Mouse (Mus musculus) kidney, adult 10 weeks (tissue): Measurements from ENCODE around the gene Xlr3b. TPM values are rescaled to one million over a fixed set of nuclear protein-coding genes. Genes with fewer than 3 reads are reported as not detected.

ENCODE experiments used
- polyA plus RNA-seq: library from polyadenylated mRNA; stranded (reverse); fragments of 350-450 nt; fragmentation: Illumina TruSeq; extraction: RNeasy Lipid Tissue Mini Kit (QIAGEN cat#74804); gene quantifications from one replicate; pipeline ENCODE4 v1.2.3, GENCODE M21; 2014; ENCODE audit warnings: low read depth, low replicate concordance

The Xlr3b gene
- polyA plus RNA-seq = 5.6 TPM

DNA sequence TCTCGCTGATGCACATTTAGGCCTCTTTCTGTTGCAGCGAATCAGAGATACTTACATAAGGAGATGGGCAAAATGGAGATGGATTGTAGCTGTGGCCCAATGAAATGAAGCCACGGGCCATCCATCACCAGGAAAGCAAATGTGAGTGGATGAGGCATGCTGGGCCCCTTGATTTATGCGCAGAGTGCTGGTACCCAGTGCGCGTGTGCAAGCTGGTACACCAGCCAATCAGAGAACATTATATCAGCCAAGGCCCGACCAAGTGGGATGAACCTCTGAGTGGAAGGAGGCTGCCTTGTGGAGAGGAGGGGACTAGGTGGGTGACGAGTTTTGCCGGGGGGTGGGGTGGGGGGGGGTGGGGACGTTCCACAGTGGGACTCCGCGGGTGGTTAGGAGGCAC lies at the start of gene Xlr3b:
Xlr3b (plus strand) TSS at position 274 of the 400 bp plus-strand sequence.

DNA sequence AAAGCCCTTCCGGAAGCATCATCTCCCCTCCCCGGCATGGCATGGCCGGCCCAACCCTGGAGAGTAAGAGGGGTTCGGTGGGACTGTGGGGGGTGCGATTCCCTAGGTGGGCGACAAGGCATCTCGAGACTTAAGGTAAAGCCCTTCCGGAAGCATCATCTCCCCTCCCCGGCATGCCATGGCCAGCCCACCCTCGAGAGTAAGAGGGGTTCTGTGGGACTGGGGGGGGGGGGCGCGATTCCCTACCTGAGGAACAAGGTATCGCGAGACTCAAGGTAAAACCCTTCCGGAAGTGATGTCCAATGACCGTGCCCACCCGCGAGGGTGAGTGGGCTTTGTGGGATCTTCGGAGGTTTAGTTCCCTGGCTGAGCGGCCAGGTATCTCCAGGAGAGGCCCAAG lies 43.5 kb upstream of the Xlr3b start, which contains the start of gene Xlr5b:
Xlr5b (plus strand) TSS at position 301 of the 400 bp plus-strand sequence.

GRCm38 (mm10) chrX:73149350-73149749 lies 42.7 kb upstream of the Xlr3b start, which contains the start of gene DXBay18:
TSS of gene DXBay18 (minus strand) at chrX:73149450.

DNA sequence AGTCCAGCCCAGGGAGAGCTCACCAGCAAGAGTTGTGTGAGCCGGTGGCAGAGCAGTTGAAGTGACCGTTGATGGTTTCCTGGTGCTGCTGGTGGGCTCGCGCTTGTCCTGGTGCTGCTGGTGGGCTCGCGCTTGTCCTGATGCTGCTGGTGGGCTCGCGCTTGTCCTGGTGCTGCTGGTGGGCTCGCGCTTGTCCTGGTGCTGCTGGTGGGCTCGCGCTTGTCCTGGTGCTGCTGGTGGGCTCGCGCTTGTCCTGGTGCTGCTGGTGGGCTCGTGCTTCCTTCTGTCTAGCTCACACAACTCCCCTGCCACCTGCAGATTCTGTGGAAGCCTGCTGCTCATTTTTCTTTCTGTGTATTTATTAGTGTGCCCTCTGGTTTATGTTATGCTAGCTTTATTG lies 15.1 kb upstream of the Xlr3b start, which contains the start of gene Spin2d:
Spin2d (minus strand) TSS at position 101 of the 400 bp plus-strand sequence.

DNA sequence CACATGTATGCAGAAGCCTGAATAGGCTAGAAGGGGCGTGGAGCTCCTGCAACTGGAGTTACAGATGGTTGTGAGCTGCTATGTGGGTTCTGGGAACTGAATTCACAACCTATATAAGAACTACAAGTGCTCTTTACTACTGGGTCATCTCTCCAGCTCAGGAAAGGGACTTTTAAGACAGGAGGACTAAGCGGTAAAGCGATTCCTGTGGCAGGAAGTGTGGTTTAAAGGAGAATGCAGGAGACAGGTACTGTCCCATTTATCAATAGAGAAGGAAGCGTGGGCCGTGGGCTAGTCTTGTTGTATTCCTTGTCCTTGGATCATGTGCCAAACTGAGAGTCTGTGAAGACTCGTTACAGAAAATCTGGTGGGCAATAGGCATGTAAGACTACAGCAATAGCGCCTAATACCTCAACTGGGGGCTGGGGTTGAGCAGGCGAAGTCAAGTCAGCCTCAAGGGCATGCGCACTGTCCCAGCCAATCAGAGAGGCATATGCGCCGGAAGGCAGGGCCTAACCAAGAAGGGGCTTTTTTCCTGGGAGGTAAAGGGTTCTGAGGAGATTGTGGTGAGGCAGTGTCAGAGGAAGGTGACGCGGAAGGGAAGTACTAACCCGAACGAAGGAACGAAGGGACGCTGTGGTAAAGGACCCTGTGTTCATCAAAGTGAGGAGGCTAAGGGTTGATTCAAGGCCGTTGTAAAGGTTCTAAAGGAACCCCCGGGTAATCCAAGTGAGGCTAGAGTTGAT lies 22.0 kb downstream of the Xlr3b start, which contains the start of gene Xlr4b:
Xlr4b (plus strand) TSS at position 515 of the 746 bp plus-strand sequence.

GRCm38 (mm10) chrX:73227914-73228605 lies 36.1 kb downstream of the Xlr3b start, which contains the start of gene F8a:
TSS of gene F8a (plus strand) at chrX:73228291.

GRCm38 (mm10) chrX:73242821-73243325 lies 50.9 kb downstream of the Xlr3b start, which contains the start of gene Xlr4c:
TSS of gene Xlr4c (minus strand) at chrX:73243130.

Other genes with a start within 250 kb of the Xlr3b start
- 23.9 TPM for gene Zfp185, start 204.9 kb upstream of the Xlr3b start, polyA plus RNA-seq
- gene Pnma5, start 155.1 kb upstream of the Xlr3b start, polyA plus RNA-seq = not detected
- gene Pnma3, start 127.4 kb upstream of the Xlr3b start, polyA plus RNA-seq = not detected
- gene Xlr4a, start 109.7 kb upstream of the Xlr3b start, polyA plus RNA-seq = not detected
- 5.1 TPM for gene Xlr3a, start 95.1 kb upstream of the Xlr3b start, polyA plus RNA-seq
- not detected for gene Gm14685, start 75.2 kb upstream of the Xlr3b start, polyA plus RNA-seq
- 1.0 TPM for gene Xlr5b, start 43.4 kb upstream of the Xlr3b start, polyA plus RNA-seq
- not detected for gene DXBay18, start 42.8 kb upstream of the Xlr3b start, polyA plus RNA-seq
- not detected for gene Spin2d, start 15.2 kb upstream of the Xlr3b start, polyA plus RNA-seq
- gene Xlr4b, start 22.1 kb downstream of the Xlr3b start, polyA plus RNA-seq = 0.69 TPM
- gene F8a, start 36.1 kb downstream of the Xlr3b start, polyA plus RNA-seq = 8.4 TPM
- 0.93 TPM for gene Xlr4c, start 50.9 kb downstream of the Xlr3b start, polyA plus RNA-seq
- not detected for gene Xlr3c, start 73.2 kb downstream of the Xlr3b start, polyA plus RNA-seq
- gene Xlr5a, start 100.8 kb downstream of the Xlr3b start, polyA plus RNA-seq = 0.65 TPM
- 0.49 TPM for gene Xlr5c, start 100.8 kb downstream of the Xlr3b start, polyA plus RNA-seq
- gene Gm45015, start 144.6 kb downstream of the Xlr3b start, polyA plus RNA-seq = not detected
- 9.1 TPM for gene Zfp275, start 150.4 kb downstream of the Xlr3b start, polyA plus RNA-seq
- not detected for gene Gm18336, start 206.5 kb downstream of the Xlr3b start, polyA plus RNA-seq
- not detected for gene Zfp92, start 218.9 kb downstream of the Xlr3b start, polyA plus RNA-seq
- not detected for gene Trex2, start 243.1 kb downstream of the Xlr3b start, polyA plus RNA-seq